9 mouse cellular contexts compared by ENCODE assay signal in the genomic region with DNA sequence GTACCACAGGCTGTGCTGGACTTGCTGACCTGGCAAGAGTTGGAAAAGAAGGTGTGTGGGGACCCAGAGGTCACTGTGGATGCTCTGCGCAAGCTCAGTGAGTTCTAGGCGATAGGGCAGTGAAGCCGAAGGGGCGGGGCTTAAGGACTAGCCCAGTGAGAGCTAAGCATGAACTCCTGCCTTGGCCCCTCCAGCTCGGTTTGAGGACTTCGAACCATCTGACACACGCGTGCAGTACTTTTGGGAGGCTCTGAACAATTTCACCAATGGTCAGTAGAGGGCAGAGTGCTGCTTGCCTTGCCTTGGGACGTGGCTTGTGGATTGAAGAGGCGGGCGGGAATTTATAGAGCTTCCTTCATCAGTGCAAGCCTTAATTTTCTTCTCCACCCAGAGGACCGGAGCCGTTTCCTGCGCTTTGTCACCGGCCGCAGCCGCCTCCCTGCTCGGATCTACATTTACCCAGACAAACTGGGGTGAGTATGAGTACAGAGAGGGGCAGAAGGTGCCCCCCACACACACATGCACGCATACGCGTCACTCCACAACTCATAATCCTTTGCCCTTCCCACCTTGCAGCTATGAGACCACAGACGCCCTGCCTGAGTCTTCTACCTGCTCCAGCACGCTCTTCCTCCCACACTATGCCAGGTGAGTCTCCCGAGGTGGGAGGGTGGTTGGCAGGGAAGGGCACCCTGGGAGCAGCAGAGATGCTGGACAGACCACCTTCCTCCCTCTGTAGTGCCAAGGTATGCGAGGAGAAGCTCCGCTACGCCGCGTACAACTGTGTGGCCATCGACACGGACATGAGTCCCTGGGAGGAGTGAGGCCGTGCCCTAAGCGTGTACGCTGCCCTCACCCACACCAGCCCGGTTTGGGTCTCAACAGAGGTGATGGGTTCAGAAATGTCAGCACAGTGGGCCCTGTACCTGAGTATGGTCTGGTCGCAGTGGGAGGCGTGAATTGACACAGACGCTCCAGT. TPM values are rescaled to one million over a fixed set of nuclear protein-coding genes. Genes with fewer than 3 reads are reported as not detected.
DNase-seq lines count a peak whose midpoint lies in the region; ATAC-seq lines count a peak whose summit lies in the region.
"Had no signal": no experiment of that assay in that cellular context is flagged by ENCODE, and none has a peak within 500 bp of the region (broad histone marks: within the 10 kb centered on the region; RNA-seq: fewer than 3 reads in every experiment).

No protein-coding gene starts in this region.

- H3K36me3 ChIP-seq in forebrain, embryonic 13.5 days (ENCODE audit: poor library complexity, severe bottlenecking): peaks cover 61% of the 10 kb centered on the region
- H3K36me3 ChIP-seq in hindbrain, embryonic 15.5 days: peaks cover 45% of the 10 kb centered on the region

- H3K4me2 ChIP-seq in forebrain, embryonic 13.5 days: no peak overlapping the region
- H3K4me2 ChIP-seq in hindbrain, embryonic 15.5 days: no peak overlapping the region

- no peaks in the 10 kb centered on the region for H3K9me3 ChIP-seq in forebrain, embryonic 13.5 days (replicated peaks)
- no peaks in the 10 kb centered on the region for H3K9me3 ChIP-seq in hindbrain, embryonic 15.5 days

- H3K27ac ChIP-seq in forebrain, embryonic 13.5 days: no peak overlapping the region
- H3K27ac ChIP-seq in hindbrain, embryonic 15.5 days (replicated peaks): no peak overlapping the region
- H3K27ac ChIP-seq: macrophage had no signal

- 55% methylated on average over 38 of the region's 38 CpGs for WGBS in forebrain, embryonic 13.5 days
- WGBS in hindbrain, embryonic 15.5 days: 58% methylated on average over 38 of the region's 38 CpGs

- intact Hi-C loops in gastrocnemius, postnatal 36 days (cut with DNase I): loop anchor here (2.0 to 5.0 kb wide), 2 partner anchors 119 to 136 kb away; no protein-coding TSS in a partner anchor

- peak; percentile 65 for DNase-seq in gastrocnemius, adult 18-20 months (ENCODE audit: low spot score)
- DNase-seq in gastrocnemius, postnatal 36 days: no peak
- peak; percentile 54 for DNase-seq in cerebellum, adult 11-12 months
- DNase-seq in layer of hippocampus, postnatal 10 days (ENCODE audit: low spot score in 2 of 2): peak; percentile 61 to 69
- peak; percentile 58 to 76 for DNase-seq in lung, postnatal 4 days
- peak; percentile 68 to 78 for DNase-seq in right cerebral cortex, adult 2 months (ENCODE audit: low spot score in 2 of 2)

- H3K9ac ChIP-seq in forebrain, embryonic 13.5 days: no peak overlapping the region
- no peak overlapping the region for H3K9ac ChIP-seq in hindbrain, embryonic 15.5 days

- no peaks in the 10 kb centered on the region for H3K27me3 ChIP-seq in forebrain, embryonic 13.5 days
- H3K27me3 ChIP-seq in hindbrain, embryonic 15.5 days: no peaks in the 10 kb centered on the region

- H3K4me1 ChIP-seq in forebrain, embryonic 13.5 days: no peaks in the 10 kb centered on the region
- no peaks in the 10 kb centered on the region for H3K4me1 ChIP-seq in hindbrain, embryonic 15.5 days (replicated peaks)

- no peak overlapping the region for H3K4me3 ChIP-seq in forebrain, embryonic 13.5 days
- H3K4me3 ChIP-seq in hindbrain, embryonic 15.5 days: no peak overlapping the region

- peak; percentile 72 for ATAC-seq in forebrain, embryonic 13.5 days
- ATAC-seq in hindbrain, embryonic 15.5 days (ENCODE audit: low FRiP score, low read depth): peak; percentile 59; the same call in 1 of the 2 replicates

RNA-seq across cellular contexts. Expression of gene Hectd3, which starts 7.7 kb away (rescaled TPM):
- total RNA-seq in gastrocnemius, adult 18-20 months (2021): 10 to 100 TPM; 13.7 to 15.3 TPM
- 10 to 100 TPM; 13.0 TPM for total RNA-seq in gastrocnemius, postnatal 36 days (2021)
- polyA plus RNA-seq in forebrain, embryonic 13.5 days (2015; fragmentation: Nextera tagmentation; extraction: Ambion mirVana): 17.4 and 17.9 TPM in 2 replicates
- 25.3 and 30.1 TPM in 2 replicates for polyA plus RNA-seq in hindbrain, embryonic 15.5 days (2015; fragmentation: Nextera tagmentation; extraction: Ambion mirVana)
- 10 to 100 TPM; 44.3 to 52.2 TPM for total RNA-seq in layer of hippocampus, postnatal 10 days (2021)

RNA-seq across cellular contexts. Expression of gene Urod, which starts 8.6 kb away (rescaled TPM):
- 10 to 100 TPM; 56.7 to 58.3 TPM for total RNA-seq in gastrocnemius, adult 18-20 months (2021)
- 10 to 100 TPM; 55.9 to 60.1 TPM for total RNA-seq in gastrocnemius, postnatal 36 days (2021)
- 81.6 and 88.2 TPM in 2 replicates for polyA plus RNA-seq in forebrain, embryonic 13.5 days (2015; fragmentation: Nextera tagmentation; extraction: Ambion mirVana)
- 56.6 and 59.4 TPM in 2 replicates for polyA plus RNA-seq in hindbrain, embryonic 15.5 days (2015; fragmentation: Nextera tagmentation; extraction: Ambion mirVana)
- 10 to 100 TPM; 42.4 to 45.4 TPM for total RNA-seq in layer of hippocampus, postnatal 10 days (2021)

RNA-seq across cellular contexts. Expression of gene Eif2b3, which starts 16.4 kb away (rescaled TPM):
- total RNA-seq in gastrocnemius, adult 18-20 months (2021): 10 to 100 TPM; 19.9 to 21.1 TPM
- 10 to 100 TPM; 18.0 to 18.9 TPM for total RNA-seq in gastrocnemius, postnatal 36 days (2021)
- 42.5 and 45.7 TPM in 2 replicates for polyA plus RNA-seq in forebrain, embryonic 13.5 days (2015; fragmentation: Nextera tagmentation; extraction: Ambion mirVana)
- polyA plus RNA-seq in hindbrain, embryonic 15.5 days (2015; fragmentation: Nextera tagmentation; extraction: Ambion mirVana): 43.8 and 46.8 TPM in 2 replicates
- total RNA-seq in layer of hippocampus, postnatal 10 days (2021): 10 to 100 TPM; 26.1 to 27.0 TPM

Comparison
In these comparisons a context has a peak if more than half of its experiments do, and no peak if none do; other contexts are left out.
1. DNase-seq: peak in gastrocnemius, adult 18-20 months (single experiment), cerebellum, adult 11-12 months (single experiment), layer of hippocampus, postnatal 10 days (2 of 2), lung, postnatal 4 days (2 of 2) and right cerebral cortex, adult 2 months (2 of 2); none in gastrocnemius, postnatal 36 days (0 of 2).